Mouse (Mus musculus): ENCODE data around the gene Kcnk3. TPM values are rescaled to one million over a fixed set of nuclear protein-coding genes. Genes with fewer than 3 reads are reported as not detected.

Kcnk3 gene
- polyA plus RNA-seq, 1 experiment from 2014 or later: 13.0 TPM

GRCm38 (mm10) chr5:30589546-30589945 is 1.6 kb downstream of the Kcnk3 start:
- no peak overlapping the region for H3K9ac ChIP-seq (replicated peaks; ENCODE audit: low read depth, low read length)
- WGBS: 78% methylated on average over 3 of the region's 3 CpGs
- H3K36me3 ChIP-seq (ENCODE audit: control insufficient read depth, insufficient read depth, low read length): no peaks in the 10 kb centered on the region
- H3K27ac ChIP-seq (ENCODE audit: low read length): no peak overlapping the region
- no peaks in the 10 kb centered on the region for H3K9me3 ChIP-seq (ENCODE audit: control insufficient read depth, low read depth, low read length)
- no peak for ATAC-seq (ENCODE audit: insufficient number of reproducible peaks, insufficient read depth, low FRiP score, low read depth)
- peaks cover 9% of the 10 kb centered on the region for H3K27me3 ChIP-seq (ENCODE audit: control insufficient read depth, insufficient read depth, low read length)
- peaks cover 14% of the 10 kb centered on the region; the same call in 1 of the 2 replicates for H3K4me1 ChIP-seq (ENCODE audit: control insufficient read depth, insufficient read depth, low read length)
- peak overlapping the region; percentile 47; the same call in 1 of the 2 replicates for H3K4me3 ChIP-seq (ENCODE audit: low read depth, low read length)
- H3K4me2 ChIP-seq (replicated peaks; ENCODE audit: low read depth, low read length): peak overlapping the region; percentile 87; the same call in 1 of the 2 replicates

GRCm38 (mm10) chr5:30590231-30590630 is 2.3 kb downstream of the Kcnk3 start:
- Histone ChIP-seq H3K4me3 (ENCODE audit: low read depth, low read length) (no peak overlapping the region), H3K36me3 (ENCODE audit: control insufficient read depth, insufficient read depth, low read length) (no peaks in the 10 kb centered on the region), H3K27me3 (ENCODE audit: control insufficient read depth, insufficient read depth, low read length) (peaks cover 9% of the 10 kb centered on the region), H3K4me2 (replicated peaks; ENCODE audit: low read depth, low read length) (no peak overlapping the region), H3K9me3 (ENCODE audit: control insufficient read depth, low read depth, low read length) (no peaks in the 10 kb centered on the region), H3K27ac (ENCODE audit: low read length) (no peak overlapping the region), H3K4me1 (ENCODE audit: control insufficient read depth, insufficient read depth, low read length) (peaks cover 14% of the 10 kb centered on the region; the same call in 1 of the 2 replicates), H3K9ac (replicated peaks; ENCODE audit: low read depth, low read length) (no peak overlapping the region)
- WGBS: 51% methylated on average over 5 of the region's 5 CpGs
- ATAC-seq (ENCODE audit: insufficient number of reproducible peaks, insufficient read depth, low FRiP score, low read depth): no peak

GRCm38 (mm10) chr5:30591205-30591731 is 3.3 kb downstream of the Kcnk3 start:
- no peaks in the 10 kb centered on the region for H3K36me3 ChIP-seq (ENCODE audit: control insufficient read depth, insufficient read depth, low read length)
- no peak overlapping the region for H3K4me3 ChIP-seq (ENCODE audit: low read depth, low read length)
- no peak overlapping the region for H3K4me2 ChIP-seq (replicated peaks; ENCODE audit: low read depth, low read length)
- H3K4me1 ChIP-seq (ENCODE audit: control insufficient read depth, insufficient read depth, low read length): peaks cover 14% of the 10 kb centered on the region; the same call in 1 of the 2 replicates
- no peak overlapping the region for H3K27ac ChIP-seq (ENCODE audit: low read length)
- no peaks in the 10 kb centered on the region for H3K9me3 ChIP-seq (ENCODE audit: control insufficient read depth, low read depth, low read length)
- peaks cover 9% of the 10 kb centered on the region for H3K27me3 ChIP-seq (ENCODE audit: control insufficient read depth, insufficient read depth, low read length)
- WGBS: 57% methylated on average over 5 of the region's 5 CpGs
- ATAC-seq (ENCODE audit: insufficient number of reproducible peaks, insufficient read depth, low FRiP score, low read depth): no peak
- H3K9ac ChIP-seq (replicated peaks; ENCODE audit: low read depth, low read length): no peak overlapping the region

DNA sequence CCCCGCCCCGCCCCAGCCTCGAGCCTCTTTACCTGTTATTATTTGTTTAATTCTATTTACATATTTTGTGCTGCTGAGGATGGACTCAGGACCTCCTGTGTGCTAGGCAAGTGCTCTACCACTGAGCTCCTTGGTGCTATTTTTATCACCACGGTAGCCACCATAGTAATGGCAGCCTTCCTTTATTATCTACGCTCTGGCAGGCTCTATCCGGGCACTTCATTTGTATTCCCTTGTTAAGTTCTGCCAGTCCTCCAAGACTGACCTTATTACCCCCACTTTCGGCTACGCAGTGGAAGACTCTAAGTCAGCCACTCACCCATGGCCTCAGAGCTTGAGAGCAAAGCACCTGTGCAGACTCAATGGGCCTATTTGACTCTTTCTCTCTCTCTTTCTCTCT is 3.8 kb downstream of the Kcnk3 start:
- ATAC-seq (ENCODE audit: insufficient number of reproducible peaks, insufficient read depth, low FRiP score, low read depth): no peak
- no peak overlapping the region for H3K9ac ChIP-seq (replicated peaks; ENCODE audit: low read depth, low read length)
- H3K4me2 ChIP-seq (replicated peaks; ENCODE audit: low read depth, low read length): no peak overlapping the region
- H3K27me3 ChIP-seq (ENCODE audit: control insufficient read depth, insufficient read depth, low read length): peaks cover 9% of the 10 kb centered on the region
- no peak overlapping the region for H3K4me3 ChIP-seq (ENCODE audit: low read depth, low read length)
- peaks cover 14% of the 10 kb centered on the region; the same call in 1 of the 2 replicates for H3K4me1 ChIP-seq (ENCODE audit: control insufficient read depth, insufficient read depth, low read length)
- no peak overlapping the region for H3K27ac ChIP-seq (ENCODE audit: low read length)
- no peaks in the 10 kb centered on the region for H3K36me3 ChIP-seq (ENCODE audit: control insufficient read depth, insufficient read depth, low read length)
- H3K9me3 ChIP-seq (ENCODE audit: control insufficient read depth, low read depth, low read length): no peaks in the 10 kb centered on the region
- 75% methylated on average over 8 of the region's 8 CpGs for WGBS

DNA sequence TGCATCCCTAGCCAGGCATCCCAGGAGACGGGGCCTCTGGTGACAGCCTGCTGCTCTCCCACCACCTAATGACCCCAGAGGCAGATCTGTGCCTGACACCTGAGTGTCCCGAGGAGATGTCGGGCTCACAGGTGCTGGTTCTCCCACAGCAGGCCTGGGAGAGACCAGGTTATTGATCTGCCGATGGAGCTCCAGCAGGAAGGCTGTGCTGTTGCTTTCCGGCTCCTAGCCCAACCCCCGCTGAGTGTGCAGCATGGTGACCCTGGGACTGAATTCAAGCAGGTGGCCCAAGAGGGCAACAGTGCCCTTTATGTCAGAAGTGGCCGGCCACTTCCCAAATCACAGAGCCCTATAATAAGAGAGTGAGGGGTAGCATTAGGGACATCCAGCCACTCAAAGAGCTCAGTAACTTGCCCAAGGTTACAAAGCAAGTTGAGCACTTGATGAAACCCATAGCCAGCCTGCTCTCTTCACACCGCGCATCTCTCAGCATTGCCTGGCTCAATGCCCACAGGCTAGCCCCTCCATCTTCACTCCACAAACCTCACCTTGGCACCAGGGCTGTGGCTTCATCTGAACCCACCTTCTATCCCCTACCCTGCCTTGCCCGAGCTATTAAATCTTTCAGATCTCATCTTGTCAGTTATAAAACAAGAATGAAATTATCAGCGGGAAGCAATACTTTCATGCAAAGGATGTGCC is 4.5 kb downstream of the Kcnk3 start:
- no peak for ATAC-seq (ENCODE audit: insufficient number of reproducible peaks, insufficient read depth, low FRiP score, low read depth)
- Histone ChIP-seq H3K4me2 (replicated peaks; ENCODE audit: low read depth, low read length) (no peak overlapping the region), H3K9ac (replicated peaks; ENCODE audit: low read depth, low read length) (no peak overlapping the region), H3K36me3 (ENCODE audit: control insufficient read depth, insufficient read depth, low read length) (no peaks in the 10 kb centered on the region), H3K27ac (ENCODE audit: low read length) (no peak overlapping the region), H3K4me3 (ENCODE audit: low read depth, low read length) (no peak overlapping the region), H3K9me3 (ENCODE audit: control insufficient read depth, low read depth, low read length) (no peaks in the 10 kb centered on the region), H3K4me1 (ENCODE audit: control insufficient read depth, insufficient read depth, low read length) (peaks cover 14% of the 10 kb centered on the region; the same call in 1 of the 2 replicates), H3K27me3 (ENCODE audit: control insufficient read depth, insufficient read depth, low read length) (peaks cover 9% of the 10 kb centered on the region)
- 72% methylated on average over 11 of the region's 11 CpGs for WGBS

GRCm38 (mm10) chr5:30593360-30593759 is 5.4 kb downstream of the Kcnk3 start:
- Histone ChIP-seq H3K9ac (replicated peaks; ENCODE audit: low read depth, low read length) (no peak overlapping the region), H3K27me3 (ENCODE audit: control insufficient read depth, insufficient read depth, low read length) (peaks cover 9% of the 10 kb centered on the region), H3K4me1 (ENCODE audit: control insufficient read depth, insufficient read depth, low read length) (peaks cover 14% of the 10 kb centered on the region; the same call in 1 of the 2 replicates), H3K4me2 (replicated peaks; ENCODE audit: low read depth, low read length) (no peak overlapping the region), H3K27ac (ENCODE audit: low read length) (no peak overlapping the region), H3K4me3 (ENCODE audit: low read depth, low read length) (no peak overlapping the region), H3K36me3 (ENCODE audit: control insufficient read depth, insufficient read depth, low read length) (no peaks in the 10 kb centered on the region), H3K9me3 (ENCODE audit: control insufficient read depth, low read depth, low read length) (no peaks in the 10 kb centered on the region)
- ATAC-seq (ENCODE audit: insufficient number of reproducible peaks, insufficient read depth, low FRiP score, low read depth): no peak
- 77% methylated on average over 11 of the region's 11 CpGs for WGBS

GRCm38 (mm10) chr5:30593811-30594504 is 6.0 kb downstream of the Kcnk3 start:
- Histone ChIP-seq H3K4me3 (ENCODE audit: low read depth, low read length) (no peak overlapping the region), H3K27me3 (ENCODE audit: control insufficient read depth, insufficient read depth, low read length) (peaks cover 4% of the 10 kb centered on the region; the same call in 1 of the 2 replicates), H3K9ac (replicated peaks; ENCODE audit: low read depth, low read length) (no peak overlapping the region), H3K36me3 (ENCODE audit: control insufficient read depth, insufficient read depth, low read length) (no peaks in the 10 kb centered on the region), H3K9me3 (ENCODE audit: control insufficient read depth, low read depth, low read length) (no peaks in the 10 kb centered on the region), H3K4me2 (replicated peaks; ENCODE audit: low read depth, low read length) (no peak overlapping the region), H3K4me1 (ENCODE audit: control insufficient read depth, insufficient read depth, low read length) (peaks cover 14% of the 10 kb centered on the region; the same call in 1 of the 2 replicates), H3K27ac (ENCODE audit: low read length) (no peak overlapping the region)
- 23% methylated on average over 10 of the region's 10 CpGs for WGBS
- ATAC-seq (ENCODE audit: insufficient number of reproducible peaks, insufficient read depth, low FRiP score, low read depth): no peak

DNA sequence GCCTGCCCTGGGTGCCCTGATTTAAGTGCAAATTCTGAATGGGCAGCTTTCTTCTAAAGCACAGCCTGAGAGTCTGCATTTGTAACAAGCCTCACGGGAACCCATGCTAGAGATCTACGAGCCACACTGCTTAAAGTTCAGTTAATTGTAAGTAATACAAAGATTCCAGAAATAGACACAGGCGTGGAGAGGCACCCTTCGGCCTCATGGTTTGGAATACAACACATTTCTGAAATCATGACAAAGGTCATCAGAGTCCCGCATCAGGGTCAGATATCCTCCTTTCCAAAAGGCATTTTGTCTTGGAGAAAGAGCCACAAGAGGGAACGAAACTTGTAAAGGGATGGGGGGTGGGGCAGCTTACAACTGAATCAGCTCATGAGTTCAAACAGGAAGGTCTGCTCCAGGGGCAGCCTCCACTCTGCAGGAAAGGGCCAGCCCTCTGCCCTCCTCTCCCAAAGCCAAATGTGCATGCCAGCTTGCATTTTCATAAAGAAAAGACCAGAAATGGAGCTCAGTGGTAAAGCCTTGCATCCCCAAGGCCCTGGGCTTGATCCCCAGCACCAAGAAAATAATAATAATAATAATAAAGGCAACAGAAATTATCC is 7.1 kb downstream of the Kcnk3 start:
- Histone ChIP-seq H3K36me3 (ENCODE audit: control insufficient read depth, insufficient read depth, low read length) (no peaks in the 10 kb centered on the region), H3K4me3 (ENCODE audit: low read depth, low read length) (no peak overlapping the region), H3K4me2 (replicated peaks; ENCODE audit: low read depth, low read length) (no peak overlapping the region), H3K27me3 (ENCODE audit: control insufficient read depth, insufficient read depth, low read length) (no peaks in the 10 kb centered on the region), H3K9ac (replicated peaks; ENCODE audit: low read depth, low read length) (no peak overlapping the region), H3K4me1 (ENCODE audit: control insufficient read depth, insufficient read depth, low read length) (peaks cover 14% of the 10 kb centered on the region; the same call in 1 of the 2 replicates), H3K9me3 (ENCODE audit: control insufficient read depth, low read depth, low read length) (no peaks in the 10 kb centered on the region), H3K27ac (ENCODE audit: low read length) (no peak overlapping the region)
- 49% methylated on average over 6 of the region's 6 CpGs for WGBS
- ATAC-seq (ENCODE audit: insufficient number of reproducible peaks, insufficient read depth, low FRiP score, low read depth): no peak
